Comparison of ENCODE assay signal across 19 mouse cellular contexts in genomic region chr16:9940716-9941115, GRCm38 (mm10). TPM values are rescaled to one million over a fixed set of nuclear protein-coding genes. Genes with fewer than 3 reads are reported as not detected.
"Had no signal": no experiment of that assay in that cellular context is flagged by ENCODE, and none has a peak within 500 bp of the region (broad histone marks: within the 10 kb centered on the region; RNA-seq: fewer than 3 reads in every experiment).

No protein-coding gene starts in this region.

- H3K36me3 ChIP-seq: liver, embryonic 13.5 days; midbrain, embryonic 10.5 days; midbrain, embryonic 13.5 days; neural tube, embryonic 13.5 days had no signal

- DNase-seq: kidney, adult 9 months; kidney, postnatal 14 days; layer of hippocampus, adult 9-11 months; liver, embryonic 13.5 days; thymus, adult 2 months; thymus, postnatal 14 days; thymus, postnatal 4 days had no signal

- H3K9ac ChIP-seq: liver, embryonic 13.5 days; lung, embryonic 14.5 days; midbrain, embryonic 13.5 days; neural tube, embryonic 13.5 days had no signal

- H3K4me3 ChIP-seq: liver, embryonic 13.5 days; megakaryocyte, embryonic 14.5 days; midbrain, embryonic 10.5 days; midbrain, embryonic 13.5 days; myocyte; neural tube, embryonic 13.5 days had no signal

- ATAC-seq: lung, postnatal 0 days; midbrain, embryonic 13.5 days; midbrain, embryonic 16.5 days had no signal

- H3K4me1 ChIP-seq: liver, embryonic 13.5 days; megakaryocyte, embryonic 14.5 days; midbrain, embryonic 10.5 days; midbrain, embryonic 13.5 days; neural tube, embryonic 13.5 days had no signal

- H3K9me3 ChIP-seq: liver, embryonic 13.5 days; midbrain, embryonic 10.5 days; midbrain, embryonic 13.5 days; neural tube, embryonic 13.5 days had no signal

- H3K4me2 ChIP-seq: liver, embryonic 13.5 days; lung, embryonic 14.5 days; midbrain, embryonic 13.5 days; neural tube, embryonic 13.5 days had no signal

- H3K27me3 ChIP-seq: liver, embryonic 13.5 days; megakaryocyte, embryonic 14.5 days; midbrain, embryonic 13.5 days; neural tube, embryonic 13.5 days had no signal

- H3K27ac ChIP-seq: liver, embryonic 13.5 days; midbrain, embryonic 10.5 days; midbrain, embryonic 13.5 days; neural tube, embryonic 13.5 days; stomach, postnatal 0 days had no signal

RNA-seq across cellular contexts. Expression of gene Grin2a, which starts 54.6 kb away (rescaled TPM):
- total RNA-seq: liver, adult 2 months; monocyte, adult 5-6 weeks had no signal
- polyA plus RNA-seq: liver, adult 2 months; liver, embryonic 16.5 days; stomach, postnatal 0 days had no signal
